8 mouse cellular contexts compared by ENCODE assay signal in the genomic region with DNA sequence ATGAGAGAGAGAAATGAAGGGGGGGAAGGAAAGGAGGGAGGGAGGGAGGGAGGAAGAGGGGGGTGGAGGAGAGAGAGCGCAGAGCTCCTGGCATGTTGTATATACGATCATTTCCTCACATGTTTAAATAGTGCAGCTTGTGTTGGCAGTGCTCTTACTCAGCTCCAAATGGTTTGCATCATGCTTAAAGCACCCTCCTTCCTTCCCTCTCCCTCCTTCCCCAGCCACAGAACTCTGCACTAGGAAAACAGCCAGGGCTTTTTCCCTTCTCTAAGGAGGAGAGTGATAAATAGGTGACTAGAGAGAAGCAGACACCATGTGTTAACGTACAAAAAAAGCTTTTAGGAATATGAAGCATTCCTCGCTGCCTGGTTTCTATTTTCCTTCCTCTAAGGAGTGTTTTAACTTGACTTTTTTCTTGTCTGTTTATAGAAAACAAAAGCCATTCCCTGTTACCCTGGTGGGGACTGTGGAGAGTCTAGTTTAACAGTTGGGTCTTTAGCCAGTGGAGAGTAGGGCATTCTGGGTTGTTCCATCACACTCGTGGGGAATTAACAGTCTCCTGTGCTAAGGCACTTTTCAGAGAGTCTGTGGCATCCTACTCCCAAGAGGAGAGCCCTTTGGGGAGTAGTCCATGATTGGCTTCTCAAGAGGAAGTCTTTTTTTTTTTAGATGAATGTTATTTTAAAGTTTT.
DNase-seq lines count a peak whose midpoint lies in the region; ATAC-seq lines count a peak whose summit lies in the region.

No protein-coding gene starts in this region.

- peak; percentile 85 for ATAC-seq in kidney, embryonic 16.5 days (ENCODE audit: low FRiP score, low TSS enrichment)
- peak; percentile 74; the same call in 1 of the 2 replicates for ATAC-seq in embryonic facial prominence, embryonic 12.5 days (ENCODE audit: insufficient number of reproducible peaks, insufficient read depth, low FRiP score, low TSS enrichment)
- no peak for ATAC-seq in erythroblast, adult 5-6 weeks (replicated peaks; ENCODE audit: low FRiP score, poor library complexity, severe bottlenecking)

- intact Hi-C loops in heart, postnatal 10 days (cut with DNase I), result loop anchor here (5.0 kb wide), 1 partner anchor 83 kb away; no protein-coding TSS in a partner anchor

- WGBS in kidney, embryonic 16.5 days, result 27% methylated on average over 5 of the region's 5 CpGs
- WGBS in embryonic facial prominence, embryonic 12.5 days, result 27% methylated on average over 5 of the region's 5 CpGs

- 0 out of 2 replicates have a peak, but pooled peaks cover 3% of the 10 kb centered on the region for H3K36me3 ChIP-seq in kidney, embryonic 16.5 days (ENCODE audit: insufficient read depth, low read length)
- H3K36me3 ChIP-seq in embryonic facial prominence, embryonic 12.5 days, result 0 out of 2 replicates have a peak, but pooled peaks cover 2% of the 10 kb centered on the region

- H3K27ac ChIP-seq in kidney, embryonic 16.5 days (ENCODE audit: low read length), result peak overlapping the region; percentile 98
- peak overlapping the region; percentile 82 for H3K27ac ChIP-seq in embryonic facial prominence, embryonic 12.5 days

- no peaks in the 10 kb centered on the region for H3K9me3 ChIP-seq in kidney, embryonic 16.5 days (ENCODE audit: low read length)
- no peaks in the 10 kb centered on the region for H3K9me3 ChIP-seq in embryonic facial prominence, embryonic 12.5 days

- no peak overlapping the region for H3K4me3 ChIP-seq in kidney, embryonic 16.5 days (ENCODE audit: low read length)
- no peak overlapping the region for H3K4me3 ChIP-seq in embryonic facial prominence, embryonic 12.5 days

- H3K9ac ChIP-seq in kidney, embryonic 16.5 days (replicated peaks; ENCODE audit: low read length), result no peak overlapping the region
- no peak overlapping the region for H3K9ac ChIP-seq in embryonic facial prominence, embryonic 12.5 days

- no peak for DNase-seq in kidney, adult 18-20 months
- DNase-seq in heart, postnatal 10 days, result peak; percentile 66 to 75
- DNase-seq in lung, postnatal 10 days, result peak; percentile 81
- no peak for DNase-seq in T-cell, adult 2 months (ENCODE audit: low spot score)
- DNase-seq in ovary, postnatal 14 days (ENCODE audit: low spot score), result no peak

- peaks cover 50% of the 10 kb centered on the region for H3K4me1 ChIP-seq in kidney, embryonic 16.5 days (ENCODE audit: insufficient read depth, low read length)
- H3K4me1 ChIP-seq in embryonic facial prominence, embryonic 12.5 days, result peaks cover 55% of the 10 kb centered on the region

- H3K4me2 ChIP-seq in kidney, embryonic 16.5 days (replicated peaks; ENCODE audit: low read depth, low read length), result no peak overlapping the region
- H3K4me2 ChIP-seq in embryonic facial prominence, embryonic 12.5 days (replicated peaks), result no peak overlapping the region

- H3K27me3 ChIP-seq in kidney, embryonic 16.5 days (ENCODE audit: insufficient read depth, low read length), result no peaks in the 10 kb centered on the region
- no peaks in the 10 kb centered on the region for H3K27me3 ChIP-seq in embryonic facial prominence, embryonic 12.5 days

Comparison
In these comparisons a context has a peak if more than half of its experiments do, and no peak if none do; other contexts are left out.
1. DNase-seq: peak in heart, postnatal 10 days (2 of 2) and lung, postnatal 10 days (single experiment); none in kidney, adult 18-20 months (single experiment), T-cell, adult 2 months (single experiment) and ovary, postnatal 14 days (single experiment).